Mouse (Mus musculus): Measurements from ENCODE around the gene Wdr26. TPM values are rescaled to one million over a fixed set of nuclear protein-coding genes. Genes with fewer than 3 reads are reported as not detected.
A peak's percentile ranks its signal among the peaks of the same experiment; 100 is the strongest.

Gene Wdr26
- polyA plus RNA-seq, 1 experiment from 2014 or later, result 39.3 TPM

- H3K4me2 ChIP-seq, result peak overlapping the region; percentile 65
- peak overlapping the region; percentile 93 for H3K9ac ChIP-seq (ENCODE audit: low read length)
- ATAC-seq (ENCODE audit: low FRiP score) (no peak), DNase-seq (ENCODE audit: low spot score, missing footprints) (peak; percentile 86)
- H3K36me3 ChIP-seq (ENCODE audit: control insufficient read depth, insufficient read depth, low read length), result no peaks in the 10 kb centered on the region; the same call in 1 of the 2 replicates
- H3K4me3 ChIP-seq (ENCODE audit: low read depth, low read length), result peak overlapping the region; percentile 90
- H3K27me3 ChIP-seq (ENCODE audit: control insufficient read depth, insufficient read depth, low read length), result no peaks in the 10 kb centered on the region
- WGBS, result 47% methylated on average over 5 of the region's 5 CpGs
- H3K9me3 ChIP-seq (ENCODE audit: control insufficient read depth, low read length), result no peaks in the 10 kb centered on the region
- H3K4me1 ChIP-seq (ENCODE audit: control insufficient read depth, insufficient read depth, low read length), result peaks cover 8% of the 10 kb centered on the region; the same call in 1 of the 2 replicates
- no peak overlapping the region for H3K27ac ChIP-seq (ENCODE audit: low read depth, low read length)
Observed at GRCm38 (mm10) chr1:181151541-181151940, 60.3 kb downstream of the Wdr26 start.

- H3K27me3 ChIP-seq (ENCODE audit: control insufficient read depth, insufficient read depth, low read length), result no peaks in the 10 kb centered on the region
- peak overlapping the region; percentile 84 for H3K27ac ChIP-seq (ENCODE audit: low read depth, low read length)
- H3K4me1 ChIP-seq (ENCODE audit: control insufficient read depth, insufficient read depth, low read length), result peaks cover 8% of the 10 kb centered on the region; the same call in 1 of the 2 replicates
- no peaks in the 10 kb centered on the region for H3K9me3 ChIP-seq (ENCODE audit: control insufficient read depth, low read length)
- under 1% methylated on average over 58 of the region's 59 CpGs for WGBS
- peak overlapping the region; percentile 65 for H3K4me2 ChIP-seq
- H3K36me3 ChIP-seq (ENCODE audit: control insufficient read depth, insufficient read depth, low read length), result no peaks in the 10 kb centered on the region; the same call in 1 of the 2 replicates
- peak overlapping the region; percentile 90 for H3K4me3 ChIP-seq (ENCODE audit: low read depth, low read length)
- H3K9ac ChIP-seq (ENCODE audit: low read length), result peak overlapping the region; percentile 93
- DNase-seq (ENCODE audit: low spot score, missing footprints) (peak; percentile 99), ATAC-seq (ENCODE audit: low FRiP score) (peak; percentile 95)
Observed at GRCm38 (mm10) chr1:181150827-181151534, 60.8 kb downstream of the Wdr26 start.

DNA sequence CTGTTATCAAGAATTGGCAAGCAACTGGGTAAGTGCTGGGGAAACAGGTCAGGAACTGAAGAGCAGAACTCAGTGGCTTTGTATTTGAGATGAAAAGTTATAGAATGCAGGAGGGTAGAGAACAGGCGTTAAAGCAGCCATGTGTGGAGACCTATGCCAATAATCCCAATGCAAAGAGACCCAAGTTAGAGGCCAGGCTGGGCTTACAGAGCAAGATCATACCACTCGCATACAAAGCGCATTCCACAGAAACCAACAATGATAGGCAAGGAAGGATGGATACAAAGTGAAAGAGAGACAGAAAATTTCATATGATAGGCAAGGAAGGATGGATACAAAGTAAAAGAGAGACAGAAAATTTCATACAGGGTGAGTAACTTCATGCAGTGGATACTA, 61.4 kb downstream of the Wdr26 start:
- WGBS, result 68% methylated on average over 3 of the region's 3 CpGs
- Histone ChIP-seq H3K9me3 (ENCODE audit: control insufficient read depth, low read length) (no peaks in the 10 kb centered on the region), H3K27me3 (ENCODE audit: control insufficient read depth, insufficient read depth, low read length) (no peaks in the 10 kb centered on the region), H3K4me3 (ENCODE audit: low read depth, low read length) (peak overlapping the region; percentile 90; the same call in 1 of the 2 replicates), H3K4me2 (no peak overlapping the region; the same call in 1 of the 2 replicates), H3K36me3 (ENCODE audit: control insufficient read depth, insufficient read depth, low read length) (no peaks in the 10 kb centered on the region; the same call in 1 of the 2 replicates), H3K27ac (ENCODE audit: low read depth, low read length) (no peak overlapping the region), H3K9ac (ENCODE audit: low read length) (no peak overlapping the region), H3K4me1 (ENCODE audit: control insufficient read depth, insufficient read depth, low read length) (peaks cover 9% of the 10 kb centered on the region)
- ATAC-seq (ENCODE audit: low FRiP score) (peak; percentile 63), DNase-seq (ENCODE audit: low spot score, missing footprints) (no peak)

GRCm38 (mm10) chr1:181149373-181150017, 62.3 kb downstream of the Wdr26 start:
- Histone ChIP-seq H3K4me1 (ENCODE audit: control insufficient read depth, insufficient read depth, low read length) (peaks cover 15% of the 10 kb centered on the region), H3K4me2 (no peak overlapping the region), H3K27ac (ENCODE audit: low read depth, low read length) (no peak overlapping the region), H3K27me3 (ENCODE audit: control insufficient read depth, insufficient read depth, low read length) (no peaks in the 10 kb centered on the region), H3K36me3 (ENCODE audit: control insufficient read depth, insufficient read depth, low read length) (no peaks in the 10 kb centered on the region; the same call in 1 of the 2 replicates), H3K9me3 (ENCODE audit: control insufficient read depth, low read length) (no peaks in the 10 kb centered on the region), H3K4me3 (ENCODE audit: low read depth, low read length) (no peak overlapping the region), H3K9ac (ENCODE audit: low read length) (no peak overlapping the region)
- WGBS, result 81% methylated on average over 3 of the region's 3 CpGs
- no peak for ATAC-seq (ENCODE audit: low FRiP score)
- peak; percentile 78 for DNase-seq (ENCODE audit: low spot score, missing footprints)

DNA sequence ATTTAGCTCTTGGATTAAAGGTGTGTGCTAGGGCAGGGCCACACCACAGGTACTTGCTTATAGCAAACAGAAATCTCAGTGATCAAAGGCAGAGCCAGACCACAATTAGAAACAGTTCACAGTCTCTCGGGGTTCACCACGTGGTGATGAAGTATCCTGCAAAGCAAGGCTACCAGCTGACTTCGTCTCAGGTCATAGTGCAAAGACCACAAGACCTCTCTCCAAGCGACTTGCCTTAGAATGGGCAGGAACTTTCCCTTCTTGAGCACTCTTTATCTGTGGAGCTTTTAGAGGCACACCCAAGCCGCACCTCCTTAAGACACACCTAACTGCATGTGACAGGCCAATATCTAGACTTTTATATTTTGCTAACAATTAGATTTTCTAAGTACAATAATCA, 63.3 kb downstream of the Wdr26 start:
- no peaks in the 10 kb centered on the region for H3K27me3 ChIP-seq (ENCODE audit: control insufficient read depth, insufficient read depth, low read length)
- no peak overlapping the region for H3K9ac ChIP-seq (ENCODE audit: low read length)
- 68% methylated on average over 5 of the region's 5 CpGs for WGBS
- no peaks in the 10 kb centered on the region for H3K36me3 ChIP-seq (ENCODE audit: control insufficient read depth, insufficient read depth, low read length)
- H3K4me2 ChIP-seq, result no peak overlapping the region
- H3K27ac ChIP-seq (ENCODE audit: low read depth, low read length), result no peak overlapping the region
- DNase-seq (ENCODE audit: low spot score, missing footprints), result peak; percentile 64
- H3K4me3 ChIP-seq (ENCODE audit: low read depth, low read length), result no peak overlapping the region
- H3K9me3 ChIP-seq (ENCODE audit: control insufficient read depth, low read length), result no peaks in the 10 kb centered on the region
- H3K4me1 ChIP-seq (ENCODE audit: control insufficient read depth, insufficient read depth, low read length), result peaks cover 15% of the 10 kb centered on the region
- no peak for ATAC-seq (ENCODE audit: low FRiP score)

- H3K36me3 ChIP-seq (ENCODE audit: control insufficient read depth, insufficient read depth, low read length), result no peaks in the 10 kb centered on the region
- WGBS, result 86% methylated on average over 2 of the region's 2 CpGs
- peaks cover 7% of the 10 kb centered on the region for H3K4me1 ChIP-seq (ENCODE audit: control insufficient read depth, insufficient read depth, low read length)
- no peak overlapping the region for H3K4me2 ChIP-seq
- H3K27ac ChIP-seq (ENCODE audit: low read depth, low read length), result no peak overlapping the region
- H3K9me3 ChIP-seq (ENCODE audit: control insufficient read depth, low read length), result no peaks in the 10 kb centered on the region
- ATAC-seq (ENCODE audit: low FRiP score), result no peak
- no peak overlapping the region for H3K4me3 ChIP-seq (ENCODE audit: low read depth, low read length)
- no peak overlapping the region for H3K9ac ChIP-seq (ENCODE audit: low read length)
- no peaks in the 10 kb centered on the region for H3K27me3 ChIP-seq (ENCODE audit: control insufficient read depth, insufficient read depth, low read length)
- DNase-seq (ENCODE audit: low spot score, missing footprints), result peak; percentile 44
Observed at GRCm38 (mm10) chr1:181146187-181146586, 65.6 kb downstream of the Wdr26 start.

- Histone ChIP-seq H3K4me3 (ENCODE audit: low read depth, low read length) (peak overlapping the region; percentile 72), H3K9ac (ENCODE audit: low read length) (peak overlapping the region; percentile 79), H3K27ac (ENCODE audit: low read depth, low read length) (no peak overlapping the region; the same call in 1 of the 2 replicates), H3K36me3 (ENCODE audit: control insufficient read depth, insufficient read depth, low read length) (no peaks in the 10 kb centered on the region), H3K4me2 (peak overlapping the region; percentile 74), H3K4me1 (ENCODE audit: control insufficient read depth, insufficient read depth, low read length) (peaks cover 7% of the 10 kb centered on the region), H3K27me3 (ENCODE audit: control insufficient read depth, insufficient read depth, low read length) (no peaks in the 10 kb centered on the region), H3K9me3 (ENCODE audit: control insufficient read depth, low read length) (no peaks in the 10 kb centered on the region)
- 23% methylated on average over 12 of the region's 12 CpGs for WGBS
- ATAC-seq (ENCODE audit: low FRiP score) (no peak), DNase-seq (ENCODE audit: low spot score, missing footprints) (peak; percentile 87)
Observed at GRCm38 (mm10) chr1:181144966-181145365, 66.8 kb downstream of the Wdr26 start.

GRCm38 (mm10) chr1:181143950-181144836, 67.6 kb downstream of the Wdr26 start, which contains the start of the genes Nvl and Cnih4:
Gene Nvl (minus strand): TSS chr1:181144204.
Gene Cnih4 (plus strand): TSS chr1:181144693.
- H3K4me1 ChIP-seq (ENCODE audit: control insufficient read depth, insufficient read depth, low read length), result peaks cover 7% of the 10 kb centered on the region
- peak within 1 kb of the TSS; percentile 74 for H3K4me2 ChIP-seq
- no peaks in the 10 kb centered on the region for H3K36me3 ChIP-seq (ENCODE audit: control insufficient read depth, insufficient read depth, low read length)
- H3K9me3 ChIP-seq (ENCODE audit: control insufficient read depth, low read length), result no peaks in the 10 kb centered on the region
- peak within 1 kb of the TSS; percentile 79 for H3K9ac ChIP-seq (ENCODE audit: low read length)
- ATAC-seq (ENCODE audit: low FRiP score) (peak; percentile 99), DNase-seq (ENCODE audit: low spot score, missing footprints) (peak; percentile 99)
- under 1% methylated on average over 52 of the region's 52 CpGs for WGBS
- no peaks in the 10 kb centered on the region for H3K27me3 ChIP-seq (ENCODE audit: control insufficient read depth, insufficient read depth, low read length)
- H3K4me3 ChIP-seq (ENCODE audit: low read depth, low read length), result peak within 1 kb of the TSS; percentile 72
- peak within 1 kb of the TSS; percentile 74 for H3K27ac ChIP-seq (ENCODE audit: low read depth, low read length)

Data from midbrain, embryonic 11.5 days (tissue).